Mouse (Mus musculus): Measurements from ENCODE around the gene BC030867.
A peak's percentile ranks its signal among the peaks of the same experiment; 100 is the strongest.

The BC030867 gene

DNA sequence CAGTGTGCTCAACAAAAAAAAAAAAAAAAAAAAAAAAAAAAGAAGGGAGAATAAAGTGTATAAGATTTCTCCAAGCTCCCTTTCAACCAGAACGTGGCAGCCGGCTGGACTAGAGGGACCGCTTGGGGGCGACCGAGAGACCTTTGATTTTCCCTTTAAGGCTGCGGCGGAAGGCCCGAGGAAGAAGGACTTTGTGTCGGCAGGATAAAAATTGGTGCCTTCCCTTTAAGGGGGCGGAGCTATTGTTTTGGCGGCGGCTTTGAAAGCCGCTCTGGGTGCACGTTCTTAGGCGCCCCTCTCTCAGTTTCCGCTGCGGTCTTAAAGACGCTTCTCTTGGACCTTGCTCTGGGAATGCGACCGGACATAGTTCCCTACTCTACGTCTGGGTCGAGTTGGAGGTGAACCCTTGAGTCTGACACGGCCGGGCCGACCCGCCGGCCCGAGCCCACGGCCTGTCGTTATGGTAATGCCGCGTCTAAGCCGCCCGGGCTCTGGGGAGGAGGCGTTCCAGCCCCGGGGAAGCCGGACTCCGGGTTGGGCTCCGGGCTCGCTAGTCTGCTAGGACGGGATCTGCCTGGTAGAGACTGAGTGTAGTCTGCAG is at the start of gene BC030867:
TSS of gene BC030867 (plus strand) at position 253 of the 601 bp plus-strand sequence.
- DNase-seq: peak; percentile 82

GRCm38 (mm10) chr11:102199856-102200255 is 48.8 kb upstream of the BC030867 start:
- DNase-seq: no peak

- no peak for DNase-seq
Observed at GRCm38 (mm10) chr11:102201408-102201821, 47.3 kb upstream of the BC030867 start.

GRCm38 (mm10) chr11:102206481-102206880 is 42.2 kb upstream of the BC030867 start:
- DNase-seq: no peak

GRCm38 (mm10) chr11:102207825-102208777 is 40.6 kb upstream of the BC030867 start:
- no peak for DNase-seq

DNA sequence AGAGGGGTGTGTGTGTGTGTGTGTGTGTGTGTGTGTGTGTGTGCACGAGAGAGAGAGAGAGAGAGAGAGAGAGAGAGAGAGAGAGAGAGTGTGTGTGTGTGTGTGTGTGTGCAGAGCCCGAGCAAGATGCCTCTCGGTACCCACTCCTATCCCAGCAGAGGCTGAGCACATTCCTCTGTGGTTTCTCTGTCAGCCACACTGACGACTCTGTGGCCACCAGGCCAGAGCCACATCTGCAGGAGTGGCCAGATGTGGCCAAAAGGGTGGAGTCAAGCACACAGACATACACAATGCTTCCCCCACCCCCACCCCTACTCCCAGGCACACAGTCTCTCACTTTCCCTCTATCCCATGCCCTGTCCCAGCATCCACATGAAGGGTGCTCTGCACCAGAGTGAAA is 39.8 kb upstream of the BC030867 start:
- no peak for DNase-seq

- DNase-seq: no peak
Observed at GRCm38 (mm10) chr11:102209742-102210141, 38.9 kb upstream of the BC030867 start.

- DNase-seq: no peak
Observed at GRCm38 (mm10) chr11:102210185-102210584, 38.5 kb upstream of the BC030867 start.

- DNase-seq: no peak
Observed at GRCm38 (mm10) chr11:102211011-102211410, 37.7 kb upstream of the BC030867 start.

GRCm38 (mm10) chr11:102211936-102212341 is 36.7 kb upstream of the BC030867 start:
- no peak for DNase-seq

DNA sequence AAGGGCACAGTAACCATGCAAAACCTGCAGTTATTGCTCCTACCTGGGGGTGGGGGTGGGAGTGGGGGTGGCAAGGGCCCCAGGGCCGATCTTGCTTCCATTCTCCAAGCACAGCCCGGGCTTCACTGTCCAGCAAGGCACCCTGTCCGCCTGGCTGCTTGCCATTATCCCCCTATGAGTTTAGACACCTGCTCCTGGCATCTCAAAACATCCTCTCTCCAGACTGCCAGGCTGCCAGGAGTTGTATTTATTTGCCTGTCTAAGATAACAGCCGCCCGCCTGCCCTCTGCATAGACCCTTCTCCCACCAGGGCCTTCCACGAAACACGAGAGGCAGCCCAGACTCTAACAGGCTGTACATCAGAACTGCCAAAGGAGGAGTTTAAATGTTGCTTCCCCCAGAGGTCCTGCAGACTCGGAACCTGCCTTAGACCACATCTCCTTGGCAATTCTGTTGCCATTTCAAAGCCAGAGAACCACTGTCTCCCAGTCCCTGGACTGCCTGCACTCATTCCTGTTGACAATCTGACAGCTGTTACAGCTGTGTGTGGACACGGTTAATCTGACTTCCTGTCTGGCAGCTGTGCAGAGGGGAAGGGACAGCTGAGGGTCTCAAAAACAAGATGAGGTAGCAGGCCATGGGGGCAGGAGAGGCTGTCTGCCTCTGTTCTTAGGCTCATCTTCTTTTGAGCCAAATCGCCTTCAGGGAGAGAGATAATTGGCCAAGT is 34.1 kb upstream of the BC030867 start:
- no peak for DNase-seq

DNA sequence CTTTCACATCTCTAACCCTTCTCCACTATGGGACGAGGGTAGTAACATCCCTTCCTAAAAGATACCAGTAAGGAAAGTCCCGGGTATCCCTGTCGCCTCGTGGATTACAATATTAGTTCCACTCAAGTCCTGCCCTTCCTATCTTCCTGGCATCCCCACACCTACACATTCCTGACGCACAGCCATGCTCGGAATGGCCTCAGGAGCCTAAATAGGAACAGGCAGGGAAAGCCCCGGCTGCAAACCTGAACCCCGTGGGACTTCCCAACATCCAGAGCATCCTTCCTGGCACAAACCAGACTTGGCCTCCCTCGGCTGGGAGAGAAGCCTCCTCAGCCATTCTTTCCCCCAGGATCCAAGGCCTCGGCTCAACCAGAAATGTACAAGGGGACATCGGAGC is 33.2 kb upstream of the BC030867 start:
- DNase-seq: no peak

DNA sequence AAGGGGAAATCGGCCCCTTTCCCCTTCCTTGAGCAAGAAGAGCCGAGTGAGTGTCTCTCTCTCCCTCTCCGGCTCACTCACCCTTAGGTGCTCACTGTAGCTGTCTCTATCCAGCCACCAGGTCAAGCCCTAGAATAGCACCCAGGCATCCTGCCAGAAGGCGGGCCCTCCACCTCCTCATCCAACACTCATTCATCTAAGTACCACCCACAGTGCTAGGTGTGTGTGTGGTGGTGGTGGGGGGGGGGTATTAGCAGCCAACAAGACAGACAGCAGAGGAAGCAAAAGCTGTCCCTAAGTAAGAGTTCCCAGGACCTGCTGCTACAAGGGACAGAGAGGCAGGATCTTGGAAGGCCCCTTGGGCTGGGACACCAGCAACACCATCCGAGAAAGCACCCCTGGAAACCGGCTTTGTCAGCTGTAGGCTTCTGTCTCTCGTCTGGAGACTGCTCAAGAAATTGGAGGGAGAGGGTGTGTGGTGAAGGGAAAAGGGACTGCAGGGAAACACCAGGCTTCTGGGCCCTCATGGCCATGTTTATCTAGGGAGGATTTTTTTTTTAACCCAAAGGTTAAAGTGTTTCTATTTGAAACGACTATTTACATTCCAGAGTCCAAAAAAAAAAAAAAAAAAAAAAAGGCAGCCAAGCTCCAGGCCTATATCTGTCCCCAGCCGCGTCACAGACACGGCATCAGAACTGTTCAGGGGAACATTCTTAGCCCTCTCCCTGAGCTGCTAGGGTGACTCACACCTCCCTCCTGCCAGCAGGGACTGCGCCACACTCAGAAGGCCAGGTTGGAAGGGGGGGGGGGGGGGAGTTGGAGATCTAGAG is 32.4 kb upstream of the BC030867 start:
- DNase-seq: peak; percentile 89

DNA sequence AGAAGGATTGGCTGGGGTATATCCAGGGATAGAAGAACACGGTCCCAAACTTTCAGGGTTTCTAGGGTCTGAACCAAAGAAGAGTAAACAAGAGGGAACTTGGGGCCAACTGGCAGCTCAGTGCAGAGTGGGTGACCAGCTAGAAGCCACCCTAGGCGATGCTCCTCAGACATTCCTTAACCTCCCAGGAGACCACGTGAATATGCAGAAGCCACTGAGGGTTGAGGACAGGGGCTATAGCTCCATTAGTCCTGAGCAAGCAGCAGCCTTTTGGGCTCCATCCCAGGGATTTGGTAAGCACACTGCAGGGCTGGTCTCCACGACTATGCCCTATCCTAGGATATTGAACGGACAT is 31.8 kb upstream of the BC030867 start:
- no peak for DNase-seq

- DNase-seq: no peak
Observed at GRCm38 (mm10) chr11:102217396-102217795, 31.3 kb upstream of the BC030867 start.

DNA sequence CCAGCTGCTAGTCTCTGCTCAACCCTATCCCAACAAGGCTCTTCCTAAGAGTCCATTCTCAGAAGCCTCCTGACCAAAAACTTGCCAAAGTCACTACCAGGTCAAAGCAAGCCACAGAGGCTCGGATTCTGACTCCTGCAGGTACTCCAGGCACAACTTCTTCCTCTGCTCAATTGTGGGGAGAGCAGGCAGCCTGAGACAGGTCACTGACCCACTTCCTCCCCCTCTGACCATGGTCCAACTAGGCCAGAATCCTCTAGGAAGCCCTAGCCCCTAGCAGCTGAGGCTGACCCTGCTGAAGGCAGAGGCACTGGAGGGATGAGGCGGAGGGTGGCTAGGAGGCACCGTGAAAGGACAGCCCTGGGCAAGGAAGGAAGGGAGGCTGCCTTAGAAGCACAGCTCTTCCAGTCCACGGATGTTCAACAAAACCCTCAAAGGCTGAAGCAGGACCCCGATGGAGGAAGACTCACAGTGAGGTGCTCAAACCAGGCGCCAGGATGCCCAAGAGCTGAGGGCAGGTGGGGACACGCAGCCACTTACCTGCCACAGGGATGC is 30.7 kb upstream of the BC030867 start:
- DNase-seq: no peak

DNA sequence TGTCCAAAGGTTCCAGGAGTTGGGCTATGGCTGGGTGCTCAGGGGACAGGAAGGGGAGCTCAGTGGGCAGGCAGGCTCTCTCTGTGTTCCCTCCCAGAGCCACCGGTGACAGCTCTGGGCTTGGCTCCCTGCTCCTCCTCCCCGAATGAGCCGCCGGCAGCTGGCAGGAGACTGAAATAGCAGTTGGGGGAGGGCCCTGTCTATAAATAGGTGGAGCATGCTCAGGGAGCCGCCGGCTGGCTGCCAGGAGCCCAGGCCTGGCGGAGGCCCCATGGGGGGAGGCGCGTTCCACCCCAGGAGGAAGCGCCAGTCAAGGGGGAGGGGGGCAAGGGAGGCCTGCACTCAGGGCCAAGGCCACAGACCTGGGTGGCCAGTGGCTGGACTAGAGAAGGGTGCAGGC is 29.9 kb upstream of the BC030867 start:
- peak; percentile 99 for DNase-seq

DNA sequence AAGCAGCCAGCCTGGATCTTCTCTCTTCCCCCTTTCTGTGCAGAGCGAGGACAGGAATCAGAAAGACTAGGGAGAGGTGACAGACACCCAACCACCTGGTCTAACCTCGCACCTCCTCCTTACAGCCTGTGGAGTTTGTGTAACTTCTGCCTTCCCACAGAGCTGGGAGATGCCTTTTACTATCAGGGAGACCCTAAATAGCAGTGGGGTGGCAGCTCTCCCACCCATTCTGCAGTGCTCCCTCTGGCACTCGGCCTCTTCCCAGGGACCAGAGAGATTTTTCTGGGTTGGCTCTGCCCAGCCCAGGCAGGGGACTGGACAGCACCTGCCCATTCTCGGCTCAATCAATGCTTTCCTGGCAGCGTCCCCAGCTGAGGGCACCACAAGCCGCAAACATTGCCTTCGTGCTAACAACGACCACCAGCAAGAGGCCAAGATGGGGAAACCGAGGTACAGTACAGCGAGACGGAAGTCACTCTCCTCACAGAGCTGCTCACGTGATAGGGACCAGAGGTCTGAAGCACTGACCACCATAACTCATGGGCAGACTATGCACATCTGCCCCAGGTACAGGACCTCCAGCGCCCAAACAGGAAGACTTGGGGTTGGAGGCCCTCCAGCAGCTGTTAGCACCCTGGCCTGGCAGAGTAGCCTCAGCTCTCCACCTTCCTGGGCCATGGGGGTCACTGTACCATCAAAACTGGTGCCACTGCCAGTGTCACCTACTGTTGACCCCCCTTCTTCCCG is 29.3 kb upstream of the BC030867 start:
- DNase-seq: peak; percentile 50

DNA sequence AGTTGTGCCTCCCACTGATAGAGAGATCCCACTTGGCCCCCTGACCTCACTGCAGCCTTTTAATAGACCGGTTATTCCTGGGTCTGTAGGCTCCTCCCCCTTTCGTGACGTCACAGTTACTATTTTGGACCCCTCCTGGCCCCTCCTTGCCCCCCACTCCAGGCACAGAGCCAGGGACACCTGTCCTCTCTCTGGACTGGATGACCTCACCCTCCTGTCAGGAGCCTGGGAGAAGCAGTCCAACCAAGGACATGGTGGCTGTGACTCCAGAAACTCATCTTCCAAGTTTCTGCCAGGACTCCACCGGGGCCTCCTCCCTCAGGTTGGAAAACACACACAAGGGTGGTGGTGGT is 28.7 kb upstream of the BC030867 start:
- no peak for DNase-seq

GRCm38 (mm10) chr11:102220451-102220850 is 28.2 kb upstream of the BC030867 start:
- no peak for DNase-seq

- no peak for DNase-seq
Observed at GRCm38 (mm10) chr11:102221243-102221953, 27.3 kb upstream of the BC030867 start.

Measured in kidney, adult 11 months (tissue).